Mouse (Mus musculus) mouse trophoblast stem cell (cell line): ENCODE measurements around the gene H2afx.
"Not testable (repeated sequence)": the region's sequence is repeated elsewhere in the genome, so short reads cannot be mapped to it uniquely, and the experiment has no call there.

ENCODE experiments used
- in situ Hi-C, 2 experiments: fragments of 300-500 bp; cut with MseI, MboI; formaldehyde crosslinking; loops; 2 replicates in 1 of 2; 3 replicates in 1 of 2; pipeline ENCODE4 v1.15.1; 2025

The H2afx gene

DNA sequence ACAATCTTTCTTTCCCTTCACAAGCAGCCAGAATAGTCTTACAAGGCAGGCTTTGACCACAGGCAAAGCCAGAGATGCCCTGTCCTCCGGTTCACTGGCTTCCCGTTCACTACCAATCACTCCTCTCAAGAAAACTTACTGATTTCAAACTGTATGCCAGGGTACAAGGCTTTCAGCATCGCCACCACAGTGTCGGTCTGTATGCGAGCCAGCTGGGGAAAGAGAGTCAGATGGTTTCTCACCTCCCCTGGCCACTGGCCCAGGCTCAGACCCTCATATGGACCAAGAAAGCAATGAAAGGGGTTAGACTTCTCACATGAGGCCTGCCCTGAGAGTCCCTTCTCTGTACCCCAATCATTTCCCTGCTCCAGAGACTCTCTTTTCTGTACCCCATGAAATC lies 7.0 kb downstream of the H2afx start:
- in situ Hi-C loops: no loop called here

DNA sequence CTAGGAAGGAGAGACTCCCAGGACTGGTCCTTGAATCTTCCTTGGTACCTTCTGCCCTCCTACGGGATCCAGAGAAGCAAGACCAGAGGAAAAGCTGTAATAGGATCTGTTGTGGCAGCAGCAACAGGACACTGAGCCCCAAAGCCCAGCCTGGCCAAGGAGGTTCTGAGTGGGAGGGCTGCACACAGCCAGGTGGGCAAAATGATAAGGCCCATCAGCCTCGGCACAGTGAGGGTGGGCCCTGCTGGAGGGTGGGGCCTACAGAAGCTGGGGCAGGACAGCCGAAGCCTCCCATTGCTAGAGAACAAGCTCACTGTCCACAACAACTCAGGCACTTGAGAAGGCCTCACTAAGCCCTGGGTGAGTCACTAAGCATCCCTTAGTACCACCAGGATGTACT lies 7.7 kb downstream of the H2afx start:
- in situ Hi-C loops: no loop called here

DNA sequence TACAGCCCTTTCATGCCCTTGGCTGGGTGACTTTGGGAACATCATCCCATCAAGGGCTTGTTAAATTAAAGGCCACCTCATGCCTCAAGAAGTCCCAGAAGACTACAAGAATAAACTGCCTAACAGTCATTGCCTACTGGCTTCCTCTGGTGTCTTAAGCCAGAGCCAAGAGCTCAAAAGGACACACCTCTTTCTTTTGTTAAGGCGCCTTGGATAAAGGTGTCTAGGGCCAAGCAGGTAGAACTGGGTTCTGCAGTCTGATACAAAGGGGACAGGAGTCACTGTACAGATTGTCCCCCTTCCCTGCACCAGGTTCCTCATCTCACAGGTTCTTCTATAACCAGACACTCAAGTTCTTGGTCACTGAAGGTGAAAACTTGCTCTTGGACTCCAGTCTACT lies 8.1 kb downstream of the H2afx start:
- in situ Hi-C loops: no loop called here

DNA sequence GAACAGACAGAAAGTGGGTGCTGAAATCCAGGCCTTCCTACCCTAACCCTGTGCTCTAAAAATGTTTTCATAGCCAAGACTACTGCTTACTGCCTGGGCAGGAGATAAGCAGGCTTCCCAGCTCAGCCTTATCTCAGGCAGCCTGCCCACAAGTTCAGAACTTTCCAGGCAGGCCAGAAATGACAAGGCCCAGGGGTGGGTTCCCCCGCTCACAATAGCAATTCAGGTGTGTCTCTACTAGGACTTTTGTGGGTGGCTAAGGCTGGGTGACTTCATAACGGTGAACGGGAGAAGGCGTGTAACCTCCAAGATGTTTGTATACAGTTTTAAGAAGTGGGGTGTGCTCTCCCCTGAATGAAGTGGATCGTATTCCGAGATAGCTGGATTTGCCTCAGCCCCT lies 8.8 kb downstream of the H2afx start:
- in situ Hi-C loops: no loop called here

DNA sequence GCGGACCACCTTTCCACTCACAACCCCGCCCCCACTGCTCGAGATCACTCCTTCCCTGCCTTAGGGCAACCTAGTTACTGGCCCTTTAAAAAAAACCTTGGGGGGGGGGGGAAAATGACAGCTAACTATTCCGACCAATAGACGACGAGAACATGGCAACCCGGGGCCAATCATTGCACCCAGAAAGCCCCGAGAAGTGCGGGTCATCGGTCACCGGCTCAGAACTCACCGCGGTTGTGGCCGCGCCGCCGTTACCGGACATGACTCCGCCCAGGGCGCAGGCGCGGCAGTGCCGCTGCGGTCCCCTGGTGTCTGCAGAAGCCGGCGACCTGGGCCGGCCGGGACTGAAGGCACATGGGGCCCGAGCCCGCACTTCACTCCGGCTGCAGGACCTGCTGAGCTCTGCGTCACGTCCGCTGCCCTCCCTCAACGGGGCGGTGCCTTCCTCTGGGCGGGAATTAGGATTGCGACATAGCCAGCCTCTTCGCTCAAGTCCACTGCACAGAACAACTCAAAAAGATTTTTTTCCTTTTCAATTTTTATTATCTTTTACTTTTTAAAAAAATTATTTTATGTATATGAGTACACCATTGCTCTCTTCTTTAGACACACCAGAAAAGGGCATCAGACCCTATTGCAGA lies 9.4 kb downstream of the H2afx start, which contains the start of gene Hmbs:
Hmbs (minus strand) TSS at position 448 of the 641 bp plus-strand sequence.
- in situ Hi-C loops: no loop called here

DNA sequence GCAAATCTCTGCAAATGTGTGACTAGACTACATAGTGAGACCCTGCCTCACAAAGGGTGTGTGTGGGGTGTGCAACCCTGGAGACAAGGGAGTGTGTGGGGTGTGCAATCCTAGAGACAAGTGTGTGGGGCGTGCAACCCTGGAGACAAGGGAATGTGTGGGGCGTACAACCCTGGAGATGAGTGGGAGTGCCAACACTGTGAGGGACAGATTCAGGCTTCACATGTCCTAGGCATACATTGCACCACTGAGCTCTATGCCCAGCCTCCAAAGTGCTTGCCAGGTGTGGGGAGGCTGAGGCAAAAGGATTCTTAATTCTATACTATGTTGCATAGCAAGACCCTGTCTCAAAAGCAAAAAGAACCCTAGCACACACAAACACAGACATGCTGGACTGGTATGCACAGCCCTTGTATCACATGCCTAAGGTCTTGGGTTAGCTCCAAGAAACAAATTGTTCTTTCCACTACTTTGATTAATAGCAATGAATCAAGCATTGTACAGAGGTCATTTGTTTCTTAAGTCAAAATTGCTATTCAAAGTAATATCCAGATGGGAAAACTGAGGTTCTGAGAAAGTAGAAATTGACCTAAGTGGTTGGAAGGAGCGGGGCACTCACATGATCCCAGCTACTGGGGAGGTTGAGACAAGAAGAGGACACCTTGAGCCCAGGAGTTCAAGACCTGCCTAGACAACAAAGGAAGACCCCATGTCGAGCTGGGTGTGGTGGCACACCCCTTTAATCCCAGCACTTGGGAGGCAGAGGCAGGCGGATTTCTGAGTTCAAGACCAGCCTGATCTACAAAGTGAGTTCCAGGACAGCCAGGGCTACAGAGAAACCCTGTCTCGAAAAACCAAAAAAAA lies 11.3 kb downstream of the H2afx start:
- in situ Hi-C loops: no loop called here

DNA sequence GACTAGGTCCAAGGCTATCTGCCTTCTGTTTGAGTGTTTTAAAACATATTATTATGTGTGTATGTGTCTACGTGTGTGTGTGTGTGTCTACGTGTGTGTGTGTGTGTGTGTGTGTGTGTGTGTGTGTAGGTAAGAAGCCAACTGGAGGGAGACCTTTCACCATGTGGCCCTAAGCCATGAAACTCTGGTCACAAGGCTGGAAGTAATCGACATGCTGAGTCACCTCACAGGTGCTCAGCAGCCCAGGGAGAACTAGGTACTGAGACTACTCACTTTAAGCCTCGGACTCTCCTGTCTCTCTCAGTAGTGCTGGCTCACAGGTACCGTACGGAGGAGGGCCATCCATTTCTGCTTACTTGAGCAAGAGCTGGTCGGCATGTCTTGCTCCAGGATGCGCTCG lies 12.7 kb downstream of the H2afx start:
- in situ Hi-C loops: no loop called here

DNA sequence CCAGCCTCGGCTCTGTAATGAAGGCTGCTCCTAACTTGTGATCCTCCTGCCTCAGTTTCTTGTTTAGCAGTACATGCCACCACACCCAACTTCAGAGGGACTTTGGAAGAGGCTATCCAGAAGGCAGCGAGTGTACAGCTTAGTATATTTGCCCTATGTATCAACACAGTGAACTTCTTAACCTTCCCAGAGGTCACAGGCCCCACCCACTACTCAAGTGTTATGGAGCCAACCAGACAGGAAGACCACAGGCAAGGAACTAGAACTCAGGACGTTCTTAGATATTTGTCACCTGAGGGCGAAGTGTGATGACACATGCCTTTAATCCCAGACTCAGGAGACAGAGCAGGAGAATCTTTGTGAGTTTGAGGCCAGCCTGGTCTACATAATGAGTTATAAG lies 13.1 kb downstream of the H2afx start:
- in situ Hi-C loops: no loop called here

DNA sequence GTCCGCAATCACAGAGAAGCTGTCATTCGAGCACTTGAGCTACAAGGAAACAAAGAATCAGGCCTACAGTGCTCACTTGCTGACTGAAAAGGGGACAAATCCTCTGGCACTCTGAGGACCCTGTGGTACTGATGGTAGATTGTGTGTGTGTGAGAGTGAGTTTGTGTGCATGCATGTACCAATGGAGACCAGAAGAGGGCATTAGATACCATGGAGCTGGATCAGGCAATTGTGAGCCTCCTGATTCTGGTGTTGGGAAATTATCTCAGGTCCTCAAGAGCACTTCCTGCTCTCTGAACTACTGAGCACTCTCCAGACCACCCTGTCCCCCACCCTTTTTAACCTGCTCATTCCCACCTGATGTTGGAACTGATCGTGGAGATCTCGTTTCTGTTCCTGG lies 14.1 kb downstream of the H2afx start:
- in situ Hi-C loops: no loop called here

DNA sequence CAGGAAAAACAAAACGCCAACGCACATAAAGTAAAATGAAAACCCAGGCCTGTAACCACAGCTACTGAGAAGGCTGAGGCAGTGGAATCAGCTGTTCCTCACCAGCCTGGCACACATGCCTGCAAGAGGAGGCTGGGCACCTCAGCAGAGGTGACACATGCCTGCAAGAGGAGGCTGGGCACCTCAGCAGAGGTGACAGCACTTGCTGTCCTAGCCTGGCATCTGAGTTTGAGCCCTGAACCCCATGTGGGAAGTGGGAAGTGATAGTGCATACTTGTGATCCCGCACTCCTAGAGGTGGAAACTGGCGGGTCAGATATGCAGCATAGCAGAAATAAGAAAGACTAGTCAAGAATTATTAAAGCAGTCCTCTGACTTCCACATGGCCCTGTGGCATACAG lies 16.9 kb downstream of the H2afx start:
- in situ Hi-C loops: no loop called here

DNA sequence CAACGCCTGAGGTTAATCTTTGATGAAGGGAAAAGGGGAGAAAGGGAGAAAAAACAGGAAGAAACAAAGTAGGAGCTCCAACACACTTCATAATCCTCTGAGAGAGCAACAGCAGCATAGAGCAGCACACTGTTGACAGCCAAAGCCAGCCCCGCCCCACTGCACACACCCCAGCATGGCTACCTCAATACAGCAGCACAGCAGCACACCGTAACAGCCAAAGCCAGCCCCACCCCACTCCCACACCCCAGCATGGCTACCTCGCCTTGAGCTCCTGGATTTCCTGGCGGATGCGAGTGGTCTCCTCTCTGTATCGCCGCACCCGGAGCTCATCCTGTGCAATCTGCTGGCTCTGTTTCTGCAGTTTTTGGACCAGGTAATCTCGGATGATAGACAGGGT lies 17.8 kb downstream of the H2afx start:
- in situ Hi-C loops: no loop called here

DNA sequence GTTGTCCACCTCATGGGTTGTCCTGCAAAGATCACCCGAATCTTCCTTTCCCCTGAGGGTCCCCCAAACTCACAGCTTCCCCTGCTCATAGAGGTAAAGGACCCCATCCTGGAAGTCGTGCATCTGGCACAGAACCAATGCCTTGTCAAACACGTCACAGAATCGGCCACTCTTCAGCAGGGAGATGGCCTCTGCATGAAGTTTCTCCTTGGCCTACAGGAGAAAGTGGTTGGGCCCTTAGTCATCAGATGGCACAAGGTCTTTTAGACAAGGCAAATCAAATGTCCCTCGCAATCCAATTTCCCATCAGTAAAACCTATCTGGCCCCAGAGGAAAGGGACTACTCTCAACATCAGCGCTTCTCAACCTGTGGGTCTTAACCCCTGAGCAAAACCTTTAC lies 18.6 kb downstream of the H2afx start:
- in situ Hi-C loops: no loop called here

DNA sequence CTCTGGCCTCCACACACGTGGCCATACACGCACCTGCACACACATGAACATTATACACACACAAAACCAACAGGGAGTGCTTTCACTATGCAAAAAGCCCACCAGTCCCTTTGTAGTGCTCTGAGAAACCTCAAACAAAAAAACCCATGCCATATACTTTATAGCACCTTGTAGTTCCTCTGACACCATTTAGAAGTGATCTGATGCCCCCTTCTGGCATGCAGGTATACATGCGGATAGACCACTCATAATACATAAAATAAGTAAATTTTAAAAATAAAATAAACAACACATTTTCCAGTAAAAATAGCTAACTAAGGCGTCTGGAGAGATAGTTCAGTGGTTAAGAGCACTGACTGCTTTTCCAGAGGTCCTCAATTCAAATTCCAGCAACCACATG lies 22.7 kb downstream of the H2afx start:
- in situ Hi-C loops: no loop called here

DNA sequence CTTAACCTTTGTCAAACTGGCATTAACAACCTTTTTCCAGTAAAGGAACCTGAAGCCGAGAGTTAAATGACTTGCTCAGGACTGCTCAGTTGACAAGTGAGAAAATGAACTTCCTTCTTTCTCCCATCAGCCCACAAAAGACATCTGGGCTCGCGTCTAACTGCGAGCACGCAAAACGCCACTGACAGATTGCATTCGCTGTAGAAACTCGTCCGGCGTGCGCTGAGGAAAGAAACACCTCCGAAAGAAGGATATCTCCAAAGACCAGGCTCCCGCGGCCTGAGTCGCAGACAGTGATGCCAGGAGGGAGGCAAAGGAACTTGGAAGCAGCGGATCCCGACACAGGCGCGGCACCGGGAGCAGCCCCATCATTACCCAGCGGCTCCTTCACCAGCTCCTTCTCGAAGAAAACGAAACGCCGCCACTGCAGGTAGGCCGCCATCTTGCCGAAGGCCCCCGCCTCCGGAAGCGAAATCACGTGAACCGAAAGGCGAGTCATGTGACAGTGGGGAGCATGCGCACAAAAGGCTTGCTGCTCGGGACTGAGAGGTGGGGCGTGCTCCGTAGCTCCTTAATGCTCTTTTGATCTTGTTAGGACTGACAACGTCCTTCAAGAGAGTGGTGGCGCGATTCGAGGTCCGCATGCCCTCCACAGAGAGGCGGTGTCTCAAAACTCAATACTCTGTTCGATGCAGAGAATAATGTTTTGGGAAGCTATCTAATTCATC lies 26.9 kb downstream of the H2afx start, which contains the start of gene Vps11:
Vps11 (minus strand) TSS at position 481 of the 728 bp plus-strand sequence.
- in situ Hi-C loops: no loop called here

DNA sequence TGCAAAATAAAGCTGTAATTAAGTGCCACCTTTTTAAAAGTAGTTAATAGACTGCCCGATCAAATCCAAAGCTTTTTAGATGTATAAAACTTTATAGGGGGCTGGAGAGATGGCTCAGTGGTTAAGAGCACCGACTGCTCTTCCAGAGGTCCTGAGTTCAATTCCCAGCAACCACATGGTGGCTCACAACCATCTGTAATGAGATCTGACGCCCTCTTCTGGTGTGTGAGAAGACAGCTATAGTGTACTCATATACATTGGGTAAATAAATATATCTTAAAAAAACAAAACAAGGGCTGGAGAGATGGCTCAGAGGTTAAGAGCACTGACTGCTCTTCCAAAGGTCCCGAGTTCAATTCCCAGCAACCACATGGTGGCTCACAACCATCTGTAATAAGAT lies 27.4 kb downstream of the H2afx start:
- in situ Hi-C loops: not testable (repeated sequence)

DNA sequence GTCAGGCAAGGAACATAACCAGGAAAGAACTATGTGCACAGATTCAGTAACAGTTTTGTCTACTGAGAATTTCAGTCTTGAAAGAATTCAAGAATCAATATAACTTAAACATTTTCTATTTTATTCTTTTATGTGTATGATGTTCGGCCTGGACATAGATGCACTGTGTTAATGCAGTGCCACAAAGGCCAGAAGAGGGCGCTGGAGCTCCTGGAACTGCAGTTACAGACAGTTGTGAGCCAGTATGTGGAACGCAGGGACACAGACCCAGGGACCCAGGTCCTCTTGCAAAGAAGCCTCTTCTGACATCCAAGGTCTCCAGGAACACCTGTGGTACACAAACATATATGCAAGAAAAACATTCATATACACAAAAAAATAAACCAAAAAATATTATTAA lies 30.0 kb downstream of the H2afx start:
- in situ Hi-C loops: no loop called here

DNA sequence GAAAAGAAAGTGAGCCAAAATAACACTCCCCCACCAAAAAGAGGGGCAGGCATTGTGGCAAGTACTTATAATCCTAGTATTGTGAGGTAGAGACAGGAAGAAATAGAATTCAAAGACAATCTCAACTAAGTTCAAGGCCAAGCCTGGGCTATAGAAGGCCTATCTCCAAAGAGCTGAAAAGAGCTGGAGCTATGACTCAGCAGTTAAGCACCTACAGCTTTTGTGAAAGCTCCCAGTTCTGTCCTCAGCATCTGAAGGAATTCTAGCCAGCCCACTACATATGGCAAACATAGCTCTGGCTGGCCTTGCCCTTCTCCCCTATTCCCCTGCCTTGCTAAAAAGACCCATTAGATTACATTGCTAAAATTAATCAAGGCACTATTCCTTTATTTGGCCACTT lies 38.9 kb downstream of the H2afx start:
- in situ Hi-C loops: no loop called here

DNA sequence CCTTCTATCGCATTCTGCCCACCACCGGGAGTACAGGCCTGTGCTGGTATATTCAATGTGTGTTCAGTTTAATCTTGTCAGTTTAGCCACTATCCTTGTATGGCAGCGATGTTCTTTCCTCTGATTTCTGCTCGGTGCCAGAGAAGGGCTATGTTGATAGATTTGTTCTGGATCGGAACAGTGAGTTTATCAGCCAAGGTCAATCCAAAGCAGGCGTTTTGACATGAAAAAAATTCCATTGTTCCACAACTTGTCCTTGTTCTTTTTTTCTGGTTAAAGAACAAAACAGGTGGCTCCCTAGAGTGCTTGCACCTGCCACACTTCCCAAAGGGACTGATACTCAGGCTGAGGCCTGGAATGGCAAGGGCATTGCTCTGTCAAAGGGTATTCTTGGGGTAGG lies 41.6 kb downstream of the H2afx start:
- in situ Hi-C loops: no loop called here

DNA sequence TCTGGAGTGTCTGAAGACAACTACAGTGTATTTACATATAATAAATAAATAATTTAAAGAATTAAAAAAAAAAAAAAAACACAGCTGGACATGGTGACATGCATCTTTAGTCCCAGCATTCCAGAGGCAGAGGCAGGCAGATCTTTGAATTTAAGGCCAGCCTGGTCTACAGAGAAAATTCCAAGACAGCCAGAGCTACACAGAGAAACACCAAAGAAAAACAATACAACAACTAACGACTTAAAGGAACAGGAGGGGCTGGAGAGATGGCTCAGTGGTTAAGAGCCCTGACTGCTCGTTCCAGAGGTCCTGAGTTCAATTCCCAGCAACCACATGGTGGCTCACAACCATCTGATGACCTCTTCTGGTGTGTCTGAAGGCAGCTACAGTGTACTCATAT lies 42.8 kb downstream of the H2afx start:
- in situ Hi-C loops: not testable (repeated sequence)

DNA sequence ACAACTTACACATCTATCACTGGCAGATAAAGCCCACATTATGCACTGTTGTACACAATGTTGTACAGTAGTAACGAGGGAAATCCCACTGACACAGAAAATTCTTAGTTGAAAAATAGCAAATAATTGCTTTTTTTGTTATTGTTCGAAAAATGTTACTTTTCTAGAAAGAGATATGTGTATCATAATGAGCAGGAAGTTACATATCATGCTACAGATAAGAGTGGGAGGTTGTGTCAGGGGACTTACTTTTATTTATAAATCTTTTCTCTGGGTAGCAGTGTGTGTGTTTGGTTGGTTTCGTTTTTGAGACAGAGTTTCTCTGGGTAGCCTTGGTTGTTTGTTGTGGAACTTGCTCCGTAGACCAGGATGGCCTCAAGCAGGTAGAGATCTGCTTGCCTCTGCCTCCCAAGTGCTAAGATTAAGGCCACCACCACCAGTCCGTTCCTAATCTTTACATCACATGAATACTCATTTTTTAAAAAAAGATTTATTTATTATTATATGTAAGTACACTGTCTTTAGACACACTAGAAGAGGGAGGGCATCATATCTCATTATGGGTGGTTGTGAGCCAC lies 43.7 kb downstream of the H2afx start:
- in situ Hi-C loops: no loop called here

DNA sequence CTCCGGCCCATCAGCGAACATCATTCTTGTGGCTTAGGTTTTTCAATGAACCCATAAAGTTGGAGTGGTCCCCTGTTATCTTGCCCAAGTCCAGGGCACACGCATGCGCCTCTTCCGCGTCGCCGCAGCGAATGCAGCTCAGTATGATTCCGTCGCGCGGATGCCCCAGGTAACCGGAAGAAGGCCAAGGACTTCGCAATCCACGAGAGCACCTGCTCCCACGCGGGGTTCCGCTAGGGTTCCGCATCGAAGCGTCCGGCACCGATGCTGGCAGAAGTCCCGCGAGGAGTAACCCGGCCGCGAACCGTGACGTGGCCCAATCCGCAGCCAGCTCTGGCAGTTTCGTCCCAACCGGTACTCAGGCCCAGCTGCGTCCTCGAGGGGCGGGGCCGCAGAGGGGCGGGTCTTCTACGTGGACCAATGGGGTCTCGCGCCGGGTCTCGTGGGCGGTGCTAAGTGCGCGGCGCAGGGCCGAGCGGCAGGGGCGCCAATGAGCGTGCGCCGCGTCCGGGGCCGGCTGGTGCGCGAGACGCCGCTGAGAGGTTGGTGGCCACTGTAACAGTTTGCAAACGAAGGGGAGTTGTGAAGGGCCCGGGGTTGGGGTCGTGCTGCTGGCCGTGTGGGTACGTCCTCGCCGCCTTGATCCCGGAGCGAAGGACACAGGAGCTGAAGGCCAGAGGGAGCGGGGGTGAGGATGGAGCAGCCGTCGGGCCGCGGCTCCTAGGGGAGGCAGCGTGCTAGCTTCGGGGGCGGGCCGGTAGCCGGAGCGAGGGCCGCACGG lies 44.8 kb downstream of the H2afx start, which contains the start of gene Hyou1:
Hyou1 (plus strand) TSS at position 437 of the 781 bp plus-strand sequence.
- in situ Hi-C loops: no loop called here
